Mouse (Mus musculus) cerebellum, postnatal 14 days (tissue): ENCODE data around the gene Plg.

Experiments used
- DNase-seq, 2 experiments: peaks; one replicate each; pipeline ENCODE4 v3.0.0; 2021; ENCODE audit warnings: mixed read lengths in 2 of 2

Gene Plg

DNA sequence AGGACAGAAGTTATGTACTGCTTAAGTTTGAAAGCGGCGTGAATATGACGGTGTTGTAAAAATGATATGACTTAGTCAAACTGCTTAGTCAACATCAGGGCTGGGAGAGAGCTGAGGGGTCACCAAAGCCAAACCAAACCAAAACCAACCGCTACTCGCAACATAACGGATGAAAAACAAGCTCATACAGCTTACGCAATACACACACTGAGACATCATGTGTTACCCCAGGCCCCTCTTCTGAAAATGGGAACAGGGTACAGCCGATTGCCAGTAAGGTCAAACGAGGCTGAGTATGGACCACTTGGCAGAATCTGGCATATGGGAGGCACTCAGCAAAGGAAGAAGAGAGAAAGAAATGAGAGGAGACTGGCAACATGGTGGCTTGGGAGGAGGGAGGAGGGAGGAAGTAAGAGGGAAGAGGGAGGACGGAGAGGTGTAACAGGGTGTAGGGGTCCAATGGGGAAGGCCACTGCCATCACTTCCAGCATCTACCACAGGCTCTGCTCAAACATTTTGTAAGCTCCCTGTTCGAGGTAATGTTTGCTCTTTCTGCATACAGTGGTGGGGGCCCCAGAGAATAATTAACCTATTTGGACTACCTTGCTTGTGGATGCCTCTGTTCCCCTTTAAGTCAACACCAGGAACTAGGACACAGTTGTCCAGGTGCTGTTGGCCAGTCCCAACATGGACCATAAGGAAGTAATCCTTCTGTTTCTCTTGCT, at the start of gene Plg:
TSS of gene Plg (plus strand) at position 628 of the 725 bp plus-strand sequence.
- no peak for DNase-seq

DNA sequence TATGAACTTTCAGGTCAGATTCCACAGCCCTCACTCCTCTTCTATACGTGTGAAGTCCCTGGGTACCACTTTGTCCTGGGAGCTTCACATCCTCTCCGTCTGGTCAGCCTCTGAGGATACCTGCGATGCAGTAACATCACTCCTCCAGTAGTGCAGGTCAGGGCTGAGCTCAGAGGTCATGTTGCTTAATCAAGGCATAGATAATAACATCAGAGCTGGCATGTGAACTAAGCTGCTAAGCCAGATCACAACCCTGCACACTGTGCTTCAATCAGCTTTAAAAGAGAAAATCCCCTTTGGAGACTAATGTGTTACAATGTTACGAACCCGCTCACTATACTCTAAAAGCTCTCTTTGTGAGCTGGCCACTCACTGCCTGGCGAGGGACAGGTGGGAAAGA, 43.3 kb upstream of the Plg start:
- no peak for DNase-seq

DNA sequence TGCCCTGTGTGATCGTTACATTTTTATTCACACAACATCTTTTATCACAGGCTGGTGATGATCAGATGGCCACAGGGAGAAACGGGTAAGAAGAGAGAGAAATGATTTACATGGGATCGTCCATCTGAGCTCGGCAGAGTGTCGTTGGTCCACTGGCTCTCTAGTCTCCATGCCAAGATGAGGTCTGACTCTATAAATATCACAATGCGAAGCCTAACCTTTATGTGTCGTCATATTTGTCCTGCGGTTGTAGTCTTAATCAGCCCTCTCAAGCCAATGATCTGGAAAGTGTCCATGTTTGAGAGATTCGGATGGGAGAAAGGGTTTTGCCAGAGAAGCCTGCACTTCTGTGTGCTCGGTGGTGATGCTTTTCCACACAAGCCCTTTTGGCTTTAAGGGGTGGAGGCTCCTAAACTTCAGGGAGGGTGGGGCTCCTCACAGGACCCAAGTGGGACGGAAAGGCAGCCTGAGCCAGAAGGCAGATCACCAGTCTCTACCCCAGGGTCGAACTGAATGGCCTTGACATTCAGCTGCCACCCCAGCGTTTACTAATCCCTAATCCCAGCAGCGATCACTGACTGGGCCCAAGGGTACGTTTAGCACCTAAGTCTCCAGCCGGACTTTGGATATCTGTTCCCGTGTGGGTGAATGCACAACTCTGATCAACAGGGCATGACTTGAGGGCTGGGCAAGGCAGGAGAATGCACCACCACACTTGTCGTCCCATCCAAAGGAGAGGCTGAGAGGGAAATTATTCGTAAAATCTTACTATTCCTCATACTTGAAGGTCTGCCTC, 42.1 kb upstream of the Plg start:
- no peak for DNase-seq

DNA sequence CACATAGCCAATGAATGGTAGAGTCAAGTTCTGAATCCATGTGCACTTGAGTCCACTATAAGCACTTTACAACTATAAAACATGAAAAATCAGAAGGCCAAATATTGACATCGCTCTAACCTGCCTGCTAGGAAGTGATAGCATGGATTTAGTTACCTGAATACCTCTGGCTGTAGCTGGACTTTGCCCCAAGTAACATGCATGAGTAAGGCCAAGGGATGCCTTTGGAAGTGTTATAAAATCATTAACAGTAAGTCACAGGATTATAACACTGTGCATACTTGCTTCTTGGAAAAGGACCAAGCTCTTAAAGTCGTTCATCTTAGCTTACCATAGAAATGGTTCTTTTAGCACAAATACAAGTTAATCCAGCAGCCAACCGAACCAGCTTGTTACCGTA, 41.3 kb upstream of the Plg start:
- DNase-seq, result no peak

DNA sequence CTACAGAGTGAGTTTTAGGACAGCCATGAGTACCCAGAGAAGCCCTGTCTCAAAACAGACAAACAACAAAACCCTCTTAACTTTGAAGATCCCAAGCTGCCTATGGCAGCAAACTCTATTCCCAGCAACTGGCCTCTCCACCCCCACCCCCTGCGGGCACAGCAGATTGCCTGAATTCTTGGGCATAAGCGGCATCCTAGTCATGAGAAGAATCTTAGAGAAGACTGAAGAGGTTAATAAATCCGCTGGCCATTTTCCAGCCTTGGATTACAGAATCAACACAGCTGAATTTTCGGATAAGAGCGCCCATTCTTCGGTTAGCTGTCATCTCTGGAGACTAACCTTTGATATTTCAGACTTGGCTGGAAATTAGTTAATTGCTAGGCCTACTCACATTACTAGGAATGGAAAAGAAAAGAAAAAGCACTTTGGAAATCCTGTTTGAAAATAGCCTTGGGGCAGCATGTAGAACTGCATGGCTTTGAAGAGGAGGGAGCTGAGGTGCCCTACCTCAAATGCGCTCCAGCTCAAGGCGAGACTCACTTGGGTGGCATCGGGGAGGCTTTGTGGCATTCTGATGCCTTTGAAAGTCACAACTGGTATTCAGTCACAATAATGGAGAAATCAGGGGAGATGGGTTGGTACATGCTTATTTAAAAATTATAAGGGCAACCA, 34.6 kb upstream of the Plg start:
- DNase-seq, result peak; percentile 20 to 28

DNA sequence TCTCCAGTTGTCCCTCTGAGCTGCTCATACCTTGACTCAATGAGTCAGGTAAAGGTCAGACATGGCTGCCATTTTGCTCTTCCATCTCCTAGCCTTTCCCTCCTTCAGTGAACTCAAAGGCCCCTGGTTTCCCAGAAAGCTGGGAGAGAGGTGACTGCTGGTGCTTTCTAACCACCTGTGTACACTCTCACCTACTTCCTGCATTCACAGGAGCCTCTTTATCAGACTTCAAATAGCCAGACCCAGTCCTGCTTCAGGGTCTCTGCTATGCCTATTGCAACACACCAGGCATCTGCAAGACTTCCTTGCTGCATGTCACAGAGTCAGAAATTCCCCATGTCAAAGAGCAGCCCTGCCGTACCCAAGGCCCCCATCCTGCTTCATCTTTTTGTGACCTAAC, 30.9 kb upstream of the Plg start:
- DNase-seq, result no peak

DNA sequence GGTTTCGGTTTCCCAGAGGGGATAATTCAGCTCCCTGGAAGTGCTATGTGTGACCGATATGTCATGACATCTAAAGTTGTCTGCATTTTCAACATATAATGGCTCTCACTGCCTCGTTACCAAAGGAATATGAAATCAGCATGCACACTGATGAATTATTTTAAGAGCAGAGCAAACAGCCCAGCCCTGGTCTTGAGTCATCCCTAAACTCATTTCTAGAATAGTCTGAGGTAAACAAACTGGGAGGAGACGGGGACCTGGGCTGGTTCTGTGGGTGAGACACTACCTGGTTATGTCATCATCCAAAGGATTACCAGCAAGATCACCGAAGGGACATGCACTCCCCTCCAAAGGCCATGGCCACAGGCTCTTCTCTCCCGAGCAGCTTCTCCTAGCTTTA, 26.8 kb upstream of the Plg start:
- no peak for DNase-seq

DNA sequence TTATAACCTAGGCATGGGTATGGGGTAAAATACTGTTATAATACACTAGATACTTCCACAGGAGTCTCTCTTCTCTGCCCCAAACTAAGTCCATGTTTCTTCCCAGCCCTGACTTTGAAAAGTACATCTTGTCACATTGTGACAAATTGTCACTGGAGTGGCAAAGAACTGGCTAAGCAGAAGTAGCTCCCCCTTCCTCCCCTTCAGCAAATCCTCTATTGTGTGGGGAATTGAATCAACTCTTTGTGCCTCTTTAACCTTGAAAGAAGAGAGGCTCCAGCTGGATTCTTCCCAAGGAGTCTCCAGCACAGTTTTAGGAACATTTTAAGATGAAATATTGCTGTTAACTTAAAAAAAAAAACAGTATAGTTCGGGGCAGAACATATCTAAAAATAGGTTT, 25.6 kb upstream of the Plg start:
- no peak for DNase-seq

DNA sequence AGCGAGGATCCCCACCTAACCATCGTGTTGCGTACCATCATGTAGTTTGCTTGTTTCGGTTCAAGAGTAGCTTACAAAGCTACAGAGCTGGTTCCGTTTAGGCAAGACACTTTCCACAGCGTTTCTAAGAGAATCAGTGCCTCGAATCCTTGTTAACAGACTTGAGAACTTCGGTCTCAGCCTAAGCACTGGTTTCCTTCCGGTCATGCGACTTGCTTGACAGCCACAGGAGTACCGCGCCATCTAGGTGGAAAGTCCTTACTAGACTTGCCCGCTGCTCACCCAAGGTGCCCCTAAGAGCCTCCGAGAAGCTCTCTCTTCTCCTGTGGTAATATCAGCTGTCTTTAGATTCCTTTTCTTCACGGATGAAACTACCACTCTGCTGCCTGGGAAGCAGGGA, 18.5 kb upstream of the Plg start:
- no peak for DNase-seq

DNA sequence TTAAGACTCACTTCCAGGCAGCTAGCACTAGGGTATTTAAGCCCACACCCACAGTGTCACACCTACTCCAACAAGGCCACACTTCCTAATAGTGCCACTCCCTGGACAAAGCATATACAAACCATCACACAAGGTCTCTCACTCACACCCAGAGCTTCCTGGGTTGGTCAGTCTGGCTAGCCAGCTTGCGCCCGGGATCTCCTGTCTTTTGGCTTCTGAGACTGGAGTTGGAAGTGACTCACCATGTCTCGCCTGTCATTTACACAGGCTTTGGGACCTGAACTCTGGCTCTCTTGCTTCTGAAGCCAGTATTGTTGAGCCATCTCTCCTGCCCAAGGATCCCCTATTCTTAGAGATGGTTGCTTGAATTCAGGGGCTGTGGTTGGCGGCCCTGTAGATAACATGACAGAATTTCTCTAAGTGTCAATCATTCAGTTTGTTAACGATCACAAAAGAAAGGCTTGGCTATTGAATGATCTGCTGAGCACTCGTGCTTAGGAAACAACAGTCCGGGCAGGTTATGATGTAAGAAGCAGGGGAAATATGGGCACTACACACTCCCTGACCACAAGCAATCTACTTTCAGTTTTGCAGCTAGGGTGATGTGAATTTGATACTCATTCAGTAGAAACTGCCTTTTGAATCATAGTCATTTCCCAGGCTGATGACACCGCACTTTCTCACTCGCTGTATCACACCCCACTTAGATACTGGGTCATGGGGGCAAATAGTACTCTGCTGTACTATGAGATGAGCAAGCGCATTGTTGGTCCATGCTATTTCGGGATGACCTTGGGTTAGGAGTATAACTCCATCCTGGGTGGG, 14.6 kb upstream of the Plg start:
- no peak for DNase-seq

DNA sequence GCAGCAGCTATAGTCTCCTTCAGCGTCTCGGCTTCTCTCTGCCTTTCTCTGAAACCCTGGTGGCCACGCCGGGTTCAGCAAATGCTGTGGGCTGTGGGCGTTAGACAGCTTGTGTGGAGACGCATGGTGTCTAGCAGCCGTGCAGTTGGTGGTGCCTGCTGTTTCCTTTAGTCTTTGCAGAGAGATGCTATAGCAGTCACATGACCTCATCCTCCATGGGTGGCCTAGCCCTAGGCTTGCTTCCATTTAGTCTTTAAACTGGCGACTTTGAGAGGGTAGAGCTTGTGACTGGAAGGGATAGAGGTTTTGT, 14.0 kb upstream of the Plg start:
- DNase-seq, result peak; percentile 7 to 15

DNA sequence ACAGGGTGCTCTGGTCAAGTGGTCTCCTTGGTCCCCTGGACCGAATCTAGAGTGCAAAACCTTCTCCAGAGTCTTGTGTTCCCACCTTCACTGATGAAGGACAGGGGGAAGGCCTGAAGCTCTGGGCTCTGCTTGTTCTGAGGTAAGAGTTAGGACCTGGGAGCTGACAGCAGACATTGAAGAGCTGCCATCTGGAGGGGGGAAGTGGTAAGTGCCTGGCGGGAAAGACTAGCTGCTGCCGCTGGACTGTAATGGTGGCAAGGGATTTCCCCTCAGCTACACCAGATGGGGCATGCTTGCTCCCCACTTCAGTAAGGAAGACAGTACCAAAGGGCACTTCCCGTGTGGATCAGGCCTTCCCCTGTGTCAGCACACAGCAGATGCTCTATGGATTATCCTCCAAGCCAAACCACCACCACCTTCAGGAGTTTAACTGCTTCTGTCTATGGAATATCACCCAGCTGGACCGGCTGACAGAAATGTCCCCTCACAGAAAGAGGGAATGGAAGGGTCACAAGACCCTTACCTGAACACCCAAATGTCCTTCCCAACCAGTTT, 11.0 kb upstream of the Plg start:
- peak; percentile 73 to 76 for DNase-seq

DNA sequence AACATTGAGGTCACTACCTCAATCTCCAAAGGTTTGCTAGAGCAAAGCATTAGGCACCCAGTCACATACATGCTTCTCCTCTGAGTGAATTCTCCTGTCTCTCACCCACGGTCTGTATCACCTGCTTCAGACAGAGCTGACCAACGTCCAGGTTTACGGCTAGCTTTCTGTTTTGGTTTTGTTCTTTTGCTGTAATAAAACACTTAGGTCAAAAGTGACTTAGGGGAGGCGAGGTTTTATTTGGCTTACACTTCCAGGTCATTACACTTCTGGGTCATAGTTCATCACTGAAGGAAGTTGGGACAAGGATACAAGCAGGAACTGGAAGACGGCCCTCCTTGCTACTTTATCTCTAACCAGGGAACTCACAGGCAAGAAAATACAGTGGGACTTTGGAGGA, 9.0 kb upstream of the Plg start:
- no peak for DNase-seq

DNA sequence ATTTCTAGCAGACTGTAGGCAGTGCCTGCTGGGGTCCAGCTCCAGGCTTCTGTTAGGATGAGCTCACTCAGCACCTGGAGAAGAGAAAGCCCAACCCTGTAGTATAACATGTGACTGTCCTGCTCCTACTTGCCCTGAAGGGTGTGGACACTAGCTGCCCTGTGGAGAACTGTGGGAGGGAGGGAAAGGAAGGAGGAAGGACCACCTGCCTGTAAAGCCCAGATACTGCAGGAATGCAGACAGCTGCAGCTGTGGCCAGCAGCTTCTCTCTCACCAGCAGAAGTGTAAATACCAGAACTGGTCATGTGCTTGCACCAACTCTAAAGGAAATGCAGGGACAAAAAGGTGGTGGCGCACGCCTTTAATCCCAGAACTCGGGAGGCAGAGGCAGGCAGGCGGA, 8.1 kb upstream of the Plg start:
- no peak for DNase-seq

DNA sequence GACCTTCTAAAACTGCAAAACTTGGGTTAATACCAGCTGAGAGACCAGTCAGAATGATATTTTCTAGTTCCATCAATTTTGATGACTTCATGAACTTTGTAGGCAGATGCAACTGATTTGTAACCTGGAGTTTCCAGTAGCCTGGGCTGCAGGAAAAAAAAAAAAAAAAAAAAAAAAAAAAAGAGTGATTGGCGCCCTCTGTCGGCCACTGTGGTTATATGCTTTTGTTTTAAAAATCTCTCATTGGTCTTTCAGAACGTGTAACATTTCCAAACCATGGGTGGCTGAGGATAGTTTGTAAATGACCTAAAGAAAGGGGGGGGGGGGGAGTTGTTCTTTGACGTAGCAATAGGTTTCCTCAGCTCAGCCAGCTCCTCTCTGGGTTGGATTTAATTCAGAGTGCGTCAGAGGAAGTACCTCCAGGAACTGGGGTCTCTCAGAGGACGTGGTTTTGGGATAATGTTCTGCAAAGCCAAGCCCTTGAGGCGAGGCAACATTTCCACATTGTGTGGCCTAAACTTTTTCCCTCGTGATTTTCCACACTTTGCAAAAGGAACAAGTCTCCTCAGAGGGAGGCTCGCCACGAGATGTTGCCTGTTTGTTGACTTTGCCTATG, 7.0 kb upstream of the Plg start:
- peak; percentile 59 to 65 for DNase-seq

DNA sequence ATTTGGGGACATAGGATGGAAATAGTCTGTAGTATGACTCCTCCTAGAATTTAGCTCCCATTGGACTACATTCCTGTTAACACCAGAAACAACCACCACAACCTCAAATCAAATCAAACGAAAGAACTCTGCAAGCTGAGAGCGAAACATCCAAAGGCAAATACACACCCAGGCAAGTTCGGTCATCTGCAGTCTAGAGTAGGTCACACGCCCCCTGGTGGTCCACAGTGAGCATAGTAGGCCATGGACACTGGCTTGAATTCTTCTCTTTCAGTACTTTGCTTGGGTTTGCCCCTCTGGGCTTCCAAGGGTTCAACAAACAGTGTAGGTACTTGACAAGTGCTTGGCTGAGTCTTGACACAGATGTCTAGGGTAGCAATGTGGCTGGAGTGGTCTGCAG, 6.4 kb upstream of the Plg start:
- peak; percentile 83 to 88 for DNase-seq

DNA sequence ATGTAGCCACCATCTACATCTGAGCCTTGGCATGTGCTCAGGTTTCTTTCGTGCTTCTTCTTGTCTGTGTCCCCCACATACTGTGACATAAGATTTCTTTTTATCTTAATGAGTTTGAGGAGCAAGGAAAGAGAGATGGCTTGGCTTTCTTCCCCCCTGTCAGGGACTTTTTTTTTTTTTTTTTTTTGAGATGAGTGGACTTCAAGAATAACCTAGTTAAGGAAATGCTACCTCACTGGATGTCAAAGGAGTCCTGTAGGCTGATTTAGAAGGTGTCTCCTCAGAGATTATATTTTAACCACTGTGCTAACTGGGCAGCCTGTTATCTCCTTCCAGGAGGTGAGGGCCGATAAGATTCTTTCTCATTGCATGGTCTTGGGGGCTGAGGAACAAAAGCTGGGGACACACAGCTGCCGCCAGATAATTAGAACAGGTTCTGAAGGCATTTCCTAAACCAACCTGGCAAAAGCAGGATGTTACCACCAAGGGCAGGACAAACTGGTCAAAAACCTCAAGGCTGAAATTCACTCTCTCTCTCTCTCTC, 4.7 kb upstream of the Plg start:
- no peak for DNase-seq

DNA sequence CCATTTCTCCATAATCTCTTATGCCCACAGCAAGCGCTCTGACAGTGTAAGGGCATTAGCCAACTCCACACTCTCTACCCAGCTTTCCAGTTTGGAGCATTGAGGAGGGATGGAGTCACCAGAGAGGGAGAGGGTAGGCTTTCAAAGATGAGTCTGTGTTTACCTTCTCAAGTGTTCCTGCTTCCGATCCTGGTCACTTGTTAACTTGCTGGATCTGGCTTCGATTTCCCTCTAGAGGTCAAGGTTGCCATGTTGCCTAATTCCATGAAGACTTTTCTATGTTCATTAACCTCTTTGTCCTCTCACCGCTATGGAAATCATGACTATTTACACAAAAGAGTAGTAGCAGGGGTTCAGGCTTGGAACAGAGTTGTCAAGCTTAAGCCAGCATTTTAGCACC, 1.9 kb downstream of the Plg start:
- no peak for DNase-seq

DNA sequence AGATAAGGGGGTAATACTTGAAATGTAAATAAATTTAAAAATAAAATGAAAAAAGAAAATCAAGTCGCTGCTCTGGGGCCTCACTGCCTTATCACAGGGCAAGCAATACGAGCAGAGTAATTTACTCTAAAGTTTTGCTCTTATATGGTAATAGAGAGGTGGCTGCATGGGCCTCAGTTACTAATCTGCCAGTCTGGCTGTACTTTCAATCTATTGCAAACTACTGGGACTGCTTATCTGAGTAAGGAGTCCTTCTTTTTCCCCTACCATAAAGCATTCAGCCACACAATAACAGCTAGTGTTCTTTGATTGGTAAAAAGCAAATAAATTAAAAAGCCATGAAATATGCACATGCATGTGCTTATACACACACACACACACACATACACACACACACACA, 3.2 kb downstream of the Plg start:
- DNase-seq, result no peak

DNA sequence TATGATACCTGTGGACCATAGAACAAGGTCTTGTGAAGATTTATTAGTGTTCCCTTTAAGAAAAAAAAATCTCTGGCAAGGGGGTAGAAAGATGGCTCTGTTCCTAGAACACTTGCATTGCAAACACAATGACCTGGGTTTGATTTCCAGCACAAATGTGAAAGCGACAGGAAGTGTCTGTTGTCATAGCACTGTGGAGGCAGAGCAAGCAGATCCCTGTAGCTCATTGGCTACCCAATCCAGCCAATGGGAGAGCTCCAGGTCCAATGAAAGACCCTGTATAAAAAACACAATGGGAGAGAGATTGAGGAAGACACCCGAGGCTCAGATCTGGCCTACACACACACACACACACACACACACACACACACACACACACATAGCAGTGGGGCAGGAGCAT, 4.1 kb downstream of the Plg start:
- no peak for DNase-seq

DNA sequence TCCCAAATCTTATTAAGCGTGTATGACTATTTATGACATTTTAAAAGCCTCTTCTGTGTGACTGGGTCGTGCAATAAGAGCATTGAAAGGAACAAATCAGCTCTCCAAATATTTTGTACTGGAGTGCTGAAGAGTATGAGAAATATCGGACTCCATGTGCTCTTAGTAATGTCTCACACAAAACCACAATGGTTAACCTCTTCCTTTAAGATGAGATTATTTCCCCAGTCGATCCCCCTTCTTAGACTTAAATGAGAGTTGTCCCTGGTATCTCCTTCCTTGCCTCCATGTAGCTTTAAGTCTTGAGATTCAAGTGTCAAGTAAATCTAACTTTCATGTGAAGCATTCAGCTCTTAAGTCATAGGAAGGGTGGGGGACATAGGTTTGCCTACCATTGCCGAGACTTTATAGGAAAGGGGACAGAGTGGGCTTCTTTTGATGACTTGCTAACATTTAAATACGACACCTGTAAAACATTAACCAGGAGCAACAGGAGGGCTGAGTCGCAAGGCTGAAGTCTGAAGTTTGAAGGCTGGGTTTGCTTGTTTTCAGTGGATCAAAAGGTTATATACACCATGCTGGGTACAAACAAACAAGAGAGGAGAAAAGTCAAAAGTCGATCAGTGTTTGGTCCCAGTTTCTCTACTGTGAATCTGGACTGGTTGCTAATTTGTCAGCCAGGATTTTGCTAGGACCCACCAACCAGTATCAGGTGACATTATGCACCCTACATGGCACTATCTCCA, 6.8 kb downstream of the Plg start:
- DNase-seq, result no peak
